7 mouse cellular contexts compared by ENCODE assay signal in the genomic region with DNA sequence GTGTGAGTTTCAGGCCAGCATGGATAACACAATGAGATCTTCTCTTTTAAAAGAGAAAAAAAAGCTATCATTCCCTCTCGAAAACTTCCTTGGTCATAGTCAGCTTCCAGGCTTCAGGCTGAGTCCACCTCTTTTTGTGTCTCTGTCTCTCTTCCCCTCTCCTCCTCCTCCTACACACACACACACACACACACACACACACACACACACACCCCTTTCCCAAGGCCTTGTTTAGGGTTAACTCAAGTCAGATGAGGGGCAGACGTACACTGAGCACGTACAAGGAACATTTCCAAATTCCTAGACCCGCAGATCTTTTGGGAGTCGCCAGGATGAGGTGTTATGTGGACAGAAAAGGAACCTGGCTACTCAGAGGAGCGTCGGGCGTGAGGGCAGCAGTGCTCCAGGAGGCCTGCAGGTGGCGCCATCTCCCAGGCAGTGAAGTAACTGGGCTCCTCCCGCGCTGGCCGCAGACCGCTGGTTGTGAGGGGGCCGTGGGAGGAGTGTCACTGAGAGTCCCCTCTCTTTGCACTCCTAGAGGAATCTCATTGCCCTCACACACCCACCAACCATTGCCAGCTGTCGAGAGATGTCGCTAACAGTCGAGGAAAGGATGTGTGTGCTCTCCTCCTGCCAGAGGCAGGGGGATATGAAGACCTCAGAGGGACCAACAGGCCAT. TPM values are rescaled to one million over a fixed set of nuclear protein-coding genes. Genes with fewer than 3 reads are reported as not detected.
DNase-seq lines count a peak whose midpoint lies in the region; ATAC-seq lines count a peak whose summit lies in the region.

No protein-coding gene starts in this region.

- H3K4me3 ChIP-seq in forebrain, embryonic 12.5 days (replicated peaks) = no peak overlapping the region
- H3K4me3 ChIP-seq in hindbrain, embryonic 11.5 days (ENCODE audit: low read depth, low read length) = no peak overlapping the region
- H3K4me3 ChIP-seq in midbrain, embryonic 10.5 days = peak overlapping the region; percentile 40

- intact Hi-C loops in left cerebral cortex, postnatal 4 days (cut with DNase I) = loop anchor here (2.0 kb wide), 1 partner anchor 152 kb away; no protein-coding TSS in a partner anchor

- ATAC-seq in forebrain, embryonic 12.5 days (ENCODE audit: low FRiP score) = peak; percentile 67
- peak; percentile 65; the same call in 1 of the 2 replicates for ATAC-seq in hindbrain, embryonic 11.5 days (ENCODE audit: low FRiP score)

- H3K9ac ChIP-seq in forebrain, embryonic 12.5 days = peak overlapping the region; percentile 25; the same call in 1 of the 2 replicates
- no peak overlapping the region for H3K9ac ChIP-seq in hindbrain, embryonic 11.5 days (ENCODE audit: low read depth, low read length)

- H3K9me3 ChIP-seq in forebrain, embryonic 12.5 days = no peaks in the 10 kb centered on the region
- no peaks in the 10 kb centered on the region for H3K9me3 ChIP-seq in hindbrain, embryonic 11.5 days (ENCODE audit: control insufficient read depth, low read length)
- no peaks in the 10 kb centered on the region for H3K9me3 ChIP-seq in midbrain, embryonic 10.5 days (replicated peaks)

- peak; percentile 89 for DNase-seq in NIH3T3 (ENCODE audit: low read depth)
- DNase-seq in c-Kit-positive CD71-positive TER-119-positive erythroid progenitor cells, embryonic 14.5 days (ENCODE audit: low spot score) = peak; percentile 60
- DNase-seq in hindbrain, embryonic 11.5 days (ENCODE audit: low spot score) = peak; percentile 87
- DNase-seq in left cerebral cortex, postnatal 4 days = peak; percentile 79
- DNase-seq in midbrain, embryonic 10.5 days (ENCODE audit: low spot score) = peak; percentile 81
- DNase-seq in skeletal muscle tissue, adult 2 months (ENCODE audit: low read depth, low spot score) = peak; percentile 39

- H3K36me3 ChIP-seq in forebrain, embryonic 12.5 days (replicated peaks) = 0 out of 2 replicates have a peak, but pooled peaks cover 5% of the 10 kb centered on the region
- H3K36me3 ChIP-seq in hindbrain, embryonic 11.5 days (ENCODE audit: control insufficient read depth, insufficient read depth, low read length) = no peaks in the 10 kb centered on the region
- H3K36me3 ChIP-seq in midbrain, embryonic 10.5 days = peaks cover 12% of the 10 kb centered on the region

- peaks cover 3% of the 10 kb centered on the region; the same call in 1 of the 2 replicates for H3K27me3 ChIP-seq in forebrain, embryonic 12.5 days
- no peaks in the 10 kb centered on the region for H3K27me3 ChIP-seq in hindbrain, embryonic 11.5 days (ENCODE audit: control insufficient read depth, insufficient read depth, low read length)
- H3K27me3 ChIP-seq in midbrain, embryonic 10.5 days (ENCODE audit: low read depth, poor library complexity, severe bottlenecking) = peaks cover 6% of the 10 kb centered on the region; the same call in 1 of the 2 replicates

- peak overlapping the region; percentile 33 for H3K4me2 ChIP-seq in forebrain, embryonic 12.5 days
- H3K4me2 ChIP-seq in hindbrain, embryonic 11.5 days (replicated peaks; ENCODE audit: low read depth, low read length) = no peak overlapping the region

- WGBS in forebrain, embryonic 12.5 days = 6% methylated on average over 17 of the region's 17 CpGs
- 8% methylated on average over 17 of the region's 17 CpGs for WGBS in hindbrain, embryonic 11.5 days
- WGBS in midbrain, embryonic 10.5 days = 6% methylated on average over 17 of the region's 17 CpGs

- H3K27ac ChIP-seq in forebrain, embryonic 12.5 days = no peak overlapping the region
- no peak overlapping the region for H3K27ac ChIP-seq in hindbrain, embryonic 11.5 days (ENCODE audit: low read depth, low read length)
- H3K27ac ChIP-seq in midbrain, embryonic 10.5 days (replicated peaks) = peak overlapping the region; percentile 70; the same call in 1 of the 2 replicates

- peaks cover 7% of the 10 kb centered on the region; the same call in 1 of the 2 replicates for H3K4me1 ChIP-seq in forebrain, embryonic 12.5 days
- H3K4me1 ChIP-seq in hindbrain, embryonic 11.5 days (replicated peaks; ENCODE audit: control insufficient read depth, insufficient read depth, low read length) = no peaks in the 10 kb centered on the region
- peaks cover 8% of the 10 kb centered on the region for H3K4me1 ChIP-seq in midbrain, embryonic 10.5 days

RNA-seq across cellular contexts. Expression of a gene that starts 51.3 kb away (rescaled TPM):
- polyA plus RNA-seq in forebrain, embryonic 12.5 days (2016; fragmentation: Nextera tagmentation; extraction: Ambion mirVana) = 20.9 and 21.8 TPM in 2 replicates
- polyA plus RNA-seq in hindbrain, embryonic 11.5 days (2014; fragmentation: Nextera tagmentation; extraction: Ambion mirVana) = 15.2 and 15.7 TPM in 2 replicates
- 100 to 1,000 TPM; 182 to 201 TPM for total RNA-seq in left cerebral cortex, postnatal 4 days (2021)
- polyA plus RNA-seq in midbrain, embryonic 10.5 days (2016; fragmentation: Nextera tagmentation; extraction: Ambion mirVana) = 13.1 and 13.8 TPM in 2 replicates

Comparison
In these comparisons a context has a peak if more than half of its experiments do, and no peak if none do; other contexts are left out.
1. DNase-seq: peak in every context shown above with its lines; median percentile 89 in NIH3T3; 87 in hindbrain, embryonic 11.5 days; 81 in midbrain, embryonic 10.5 days; 79 in left cerebral cortex, postnatal 4 days; 60 in c-Kit-positive CD71-positive TER-119-positive erythroid progenitor cells, embryonic 14.5 days; 39 in skeletal muscle tissue, adult 2 months.